Mouse (Mus musculus) heart, postnatal 25 days (tissue): ENCODE data around the gene Kcng3. TPM values are rescaled to one million over a fixed set of nuclear protein-coding genes. Genes with fewer than 3 reads are reported as not detected.

ENCODE experiments used
- DNase-seq: peaks from one replicate; pipeline ENCODE4 v3.0.0; 2022; ENCODE audit warnings: low spot score
- intact Hi-C: fragments of 180-260 bp; cut with DNase I; formaldehyde crosslinking; loops from one replicate; pipeline ENCODE4 v1.15.1; 2025
- total RNA-seq, 2 experiments: library from RNA; stranded (reverse); gene quantifications; 2 replicates each; pipeline ENCODE4 v1.2.3; 2021

The Kcng3 gene
- total RNA-seq, 2 experiments from 2014 or later, result not detected

- intact Hi-C loops, result no loop called here
Observed at GRCm38 (mm10) chr17:83563703-83564111, 68.0 kb downstream of the Kcng3 start.

GRCm38 (mm10) chr17:83562153-83563010 is 69.3 kb downstream of the Kcng3 start:
- intact Hi-C loops, result no loop called here
- DNase-seq, result no peak

More at GRCm38 (mm10) chr17:83563703-83564111, 68.0 kb downstream of the Kcng3 start:
- DNase-seq, result no peak

- no peak for DNase-seq
- intact Hi-C loops, result no loop called here
Observed at GRCm38 (mm10) chr17:83559081-83559480, 72.6 kb downstream of the Kcng3 start.

- no peak for DNase-seq
- intact Hi-C loops, result no loop called here
Observed at GRCm38 (mm10) chr17:83555836-83556235, 75.9 kb downstream of the Kcng3 start.

GRCm38 (mm10) chr17:83554997-83555396 is 76.7 kb downstream of the Kcng3 start:
- DNase-seq, result no peak
- intact Hi-C loops, result no loop called here

- intact Hi-C loops, result no loop called here
- no peak for DNase-seq
Observed at GRCm38 (mm10) chr17:83548501-83549233, 83.0 kb downstream of the Kcng3 start.

- intact Hi-C loops, result no loop called here
- no peak for DNase-seq
Observed at GRCm38 (mm10) chr17:83547145-83547544, 84.5 kb downstream of the Kcng3 start.

GRCm38 (mm10) chr17:83545756-83546742 is 85.6 kb downstream of the Kcng3 start:
- DNase-seq, result no peak
- intact Hi-C loops, result no loop called here

- DNase-seq, result no peak
- intact Hi-C loops, result no loop called here
Observed at GRCm38 (mm10) chr17:83545259-83545658, 86.4 kb downstream of the Kcng3 start.

- intact Hi-C loops, result no loop called here
- DNase-seq, result no peak
Observed at GRCm38 (mm10) chr17:83542424-83542823, 89.3 kb downstream of the Kcng3 start.

- intact Hi-C loops, result no loop called here
- DNase-seq, result no peak
Observed at GRCm38 (mm10) chr17:83539262-83540037, 92.2 kb downstream of the Kcng3 start.

- no peak for DNase-seq
- intact Hi-C loops, result no loop called here
Observed at GRCm38 (mm10) chr17:83538694-83539093, 93.0 kb downstream of the Kcng3 start.

- intact Hi-C loops, result no loop called here
- DNase-seq, result no peak
Observed at GRCm38 (mm10) chr17:83538141-83538540, 93.6 kb downstream of the Kcng3 start.

Other genes with a start within 250 kb of the Kcng3 start
- 100 to 1,000 TPM; 290 to 313 TPM for gene Cox7a2l, start 114.6 kb downstream of the Kcng3 start, total RNA-seq
- 10 to 100 TPM; 20.7 to 20.9 TPM for gene Mta3, start 74.3 kb upstream of the Kcng3 start, total RNA-seq
- under 1 TPM in 1 of 2 experiments, not detected in 1; 0.13 TPM for gene Haao, start 216.1 kb upstream of the Kcng3 start, total RNA-seq